In the genomic region with DNA sequence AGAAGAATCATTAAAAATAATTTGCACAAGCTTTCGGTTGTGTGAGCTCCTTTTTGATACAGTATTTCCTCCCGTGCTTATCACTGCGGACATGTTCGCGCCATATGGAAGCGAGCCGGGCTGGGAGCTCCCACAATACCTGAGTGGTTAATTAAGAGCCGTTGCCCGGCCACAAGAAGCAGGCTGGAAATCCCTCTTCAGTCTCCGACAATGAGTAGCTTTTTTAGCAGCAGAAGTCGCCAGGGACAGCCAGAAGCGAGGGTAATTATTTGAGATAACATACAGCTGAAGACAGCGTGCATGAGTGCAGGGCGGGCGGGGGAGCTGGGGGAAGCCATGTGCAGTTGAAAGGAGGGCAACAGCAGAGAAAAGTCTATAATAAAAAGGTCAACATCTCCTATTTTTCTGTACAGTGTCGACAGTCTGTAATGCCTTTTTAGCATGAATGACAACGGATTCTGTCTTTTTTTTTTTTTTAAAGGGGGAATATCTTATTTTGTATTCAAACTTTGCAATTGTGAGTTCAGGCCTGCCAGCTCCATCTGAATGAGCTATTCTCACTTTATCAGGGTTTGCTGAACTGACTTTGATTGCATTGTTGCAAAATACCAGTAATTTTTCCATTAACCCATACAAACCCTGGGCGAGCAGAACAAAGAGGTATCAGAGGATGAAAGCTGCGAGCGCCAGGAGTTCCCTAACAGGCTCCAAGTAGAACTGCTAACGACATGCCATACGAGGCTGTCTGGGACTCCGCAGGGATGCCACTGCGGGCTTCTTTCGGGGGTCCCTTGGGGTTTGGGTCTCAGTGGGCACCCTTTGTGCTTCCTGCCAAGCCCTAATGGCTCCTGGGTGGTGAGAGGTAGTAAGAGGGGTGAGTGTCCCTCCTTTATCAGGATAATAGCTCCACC, we compare ENCODE assay signal across 9 mouse cellular contexts.
DNase-seq lines count a peak whose midpoint lies in the region; ATAC-seq and TF ChIP-seq lines count a peak whose summit lies in the region.
"Had no signal": no experiment of that assay in that cellular context is flagged by ENCODE, and none has a peak within 500 bp of the region (broad histone marks: within the 10 kb centered on the region; RNA-seq: fewer than 3 reads in every experiment).

No protein-coding gene starts in this region.

- no peak overlapping the region for H3K9ac ChIP-seq in limb, embryonic 12.5 days (replicated peaks)
- H3K9ac ChIP-seq in neural tube, embryonic 15.5 days (replicated peaks): 0 out of 2 replicates have a peak overlapping the region, but pooled peaks have one; percentile 10

- 26% methylated on average over 25 of the region's 25 CpGs for WGBS in heart, embryonic 10.5 days
- WGBS in limb, embryonic 12.5 days: 44% methylated on average over 25 of the region's 25 CpGs
- 26% methylated on average over 25 of the region's 25 CpGs for WGBS in neural tube, embryonic 15.5 days

- H3K4me3 ChIP-seq in left cerebral cortex, adult 2 months: peak overlapping the region; percentile 14; the same call in 1 of the 2 replicates
- H3K4me3 ChIP-seq in heart, embryonic 10.5 days: peak overlapping the region; percentile 35; the same call in 1 of the 2 replicates
- H3K4me3 ChIP-seq in limb, embryonic 12.5 days (replicated peaks): 0 out of 2 replicates have a peak overlapping the region, but pooled peaks have one; percentile 7
- H3K4me3 ChIP-seq in neural tube, embryonic 15.5 days (replicated peaks): peak overlapping the region; percentile 19; the same call in 1 of the 2 replicates
- H3K4me3 ChIP-seq: megakaryocyte, embryonic 14.5 days had no signal

- intact Hi-C loops in left cerebral cortex, adult 2 months (cut with DNase I): no loop called here
- intact Hi-C loops in left cerebral cortex, postnatal 14 days (cut with DNase I): no loop called here

- no peak overlapping the region for H3K27ac ChIP-seq in left cerebral cortex, adult 2 months
- peak overlapping the region; percentile 60 for H3K27ac ChIP-seq in heart, embryonic 10.5 days
- H3K27ac ChIP-seq in limb, embryonic 12.5 days: no peak overlapping the region
- no peak overlapping the region for H3K27ac ChIP-seq in neural tube, embryonic 15.5 days (replicated peaks)

- peaks cover 59% of the 10 kb centered on the region for H3K27me3 ChIP-seq in heart, embryonic 10.5 days (ENCODE audit: insufficient read depth, poor library complexity, severe bottlenecking)
- H3K27me3 ChIP-seq in limb, embryonic 12.5 days: peaks cover 97% of the 10 kb centered on the region
- peaks cover 9% of the 10 kb centered on the region; the same call in 1 of the 2 replicates for H3K27me3 ChIP-seq in neural tube, embryonic 15.5 days (replicated peaks)
- H3K27me3 ChIP-seq: megakaryocyte, embryonic 14.5 days had no signal

- no peak for ATAC-seq in limb, embryonic 12.5 days (ENCODE audit: insufficient number of reproducible peaks, insufficient read depth, low FRiP score, low TSS enrichment, low read depth)
- ATAC-seq in neural tube, embryonic 15.5 days (ENCODE audit: low FRiP score): no peak
- no peak for ATAC-seq in megakaryocyte, adult 5-6 weeks (ENCODE audit: poor library complexity, severe bottlenecking)

- H3K4me2 ChIP-seq in limb, embryonic 12.5 days: peak overlapping the region; percentile 19; the same call in 1 of the 2 replicates
- peak overlapping the region; percentile 49 for H3K4me2 ChIP-seq in neural tube, embryonic 15.5 days

- peaks cover 63% of the 10 kb centered on the region for H3K4me1 ChIP-seq in heart, embryonic 10.5 days
- peaks cover 23% of the 10 kb centered on the region for H3K4me1 ChIP-seq in limb, embryonic 12.5 days (replicated peaks)
- H3K4me1 ChIP-seq in neural tube, embryonic 15.5 days: peaks cover 51% of the 10 kb centered on the region
- H3K4me1 ChIP-seq: megakaryocyte, embryonic 14.5 days had no signal

- no peaks in the 10 kb centered on the region for H3K36me3 ChIP-seq in heart, embryonic 10.5 days
- no peaks in the 10 kb centered on the region for H3K36me3 ChIP-seq in limb, embryonic 12.5 days
- no peaks in the 10 kb centered on the region for H3K36me3 ChIP-seq in neural tube, embryonic 15.5 days

- H3K9me3 ChIP-seq in heart, embryonic 10.5 days: peaks cover 1% of the 10 kb centered on the region; the same call in 1 of the 2 replicates
- peaks cover 2% of the 10 kb centered on the region for H3K9me3 ChIP-seq in limb, embryonic 12.5 days
- no peaks in the 10 kb centered on the region for H3K9me3 ChIP-seq in neural tube, embryonic 15.5 days (replicated peaks)

- DNase-seq in left cerebral cortex, adult 2 months (ENCODE audit: extremely low spot score in 1 of 2, low spot score in 2 of 2): no peak
- DNase-seq in left cerebral cortex, postnatal 14 days (ENCODE audit: low spot score in 2 of 2): no peak
- DNase-seq in heart, embryonic 10.5 days (ENCODE audit: low spot score): no peak
- no peak for DNase-seq in left cerebral cortex, adult 18-20 months (ENCODE audit: low spot score in 2 of 2)
- DNase-seq in adrenal gland, postnatal 36 days: no peak

- TF ChIP-seq CTCF in left cerebral cortex, adult 2 months (IDR thresholded peaks at IDR 0.05): no peak
